Mouse (Mus musculus): ENCODE results near the gene Il2ra. TPM values are rescaled to one million over a fixed set of nuclear protein-coding genes. Genes with fewer than 3 reads are reported as not detected.

The Il2ra gene
- polyA plus RNA-seq, 1 experiment from 2014 or later = 0.23 TPM

- no peaks in the 10 kb centered on the region for H3K36me3 ChIP-seq (replicated peaks; ENCODE audit: insufficient read depth, low read length)
- WGBS (ENCODE audit: insufficient replicate concordance) = 11% methylated on average over 3 of the region's 3 CpGs
- no peak for ATAC-seq
- no peak overlapping the region for H3K27ac ChIP-seq (ENCODE audit: low read depth)
- H3K4me3 ChIP-seq (ENCODE audit: low read depth, low read length) = no peak overlapping the region
- no peak overlapping the region for H3K9ac ChIP-seq (replicated peaks)
- H3K27me3 ChIP-seq (ENCODE audit: insufficient read depth, low read length) = no peaks in the 10 kb centered on the region
- H3K9me3 ChIP-seq (ENCODE audit: low read length) = no peaks in the 10 kb centered on the region
- TF ChIP-seq CTCF (IDR thresholded peaks at IDR 0.05; ENCODE audit: low read depth) (peak; percentile 59), EP300 (IDR thresholded peaks at IDR 0.05; ENCODE audit: low read depth) (no peak)
- no peak for DNase-seq
- H3K4me1 ChIP-seq (ENCODE audit: insufficient read depth) = 0 out of 2 replicates have a peak, but pooled peaks cover under 1% of the 10 kb centered on the region
- H3K4me2 ChIP-seq (ENCODE audit: low read depth, low read length) = no peak overlapping the region
Measured at GRCm38 (mm10) chr2:11687436-11687835, 44.8 kb downstream of the Il2ra start.

GRCm38 (mm10) chr2:11690201-11690890, 47.7 kb downstream of the Il2ra start:
- Histone ChIP-seq H3K4me1 (ENCODE audit: insufficient read depth) (peaks cover 13% of the 10 kb centered on the region; the same call in 1 of the 2 replicates), H3K9me3 (ENCODE audit: low read length) (no peaks in the 10 kb centered on the region), H3K4me3 (ENCODE audit: low read depth, low read length) (no peak overlapping the region), H3K36me3 (replicated peaks; ENCODE audit: insufficient read depth, low read length) (no peaks in the 10 kb centered on the region), H3K9ac (replicated peaks) (no peak overlapping the region), H3K27ac (ENCODE audit: low read depth) (no peak overlapping the region), H3K27me3 (ENCODE audit: insufficient read depth, low read length) (no peaks in the 10 kb centered on the region), H3K4me2 (ENCODE audit: low read depth, low read length) (no peak overlapping the region)
- DNase-seq (no peak), ATAC-seq (no peak)
- 53% methylated on average over 8 of the region's 8 CpGs for WGBS (ENCODE audit: insufficient replicate concordance)
- TF ChIP-seq CTCF (IDR thresholded peaks at IDR 0.05; ENCODE audit: low read depth) (no peak), EP300 (IDR thresholded peaks at IDR 0.05; ENCODE audit: low read depth) (no peak)

- no peak overlapping the region for H3K4me2 ChIP-seq (ENCODE audit: low read depth, low read length)
- H3K4me1 ChIP-seq (ENCODE audit: insufficient read depth) = peaks cover 13% of the 10 kb centered on the region; the same call in 1 of the 2 replicates
- no peaks in the 10 kb centered on the region for H3K36me3 ChIP-seq (replicated peaks; ENCODE audit: insufficient read depth, low read length)
- 64% methylated on average over 4 of the region's 4 CpGs for WGBS (ENCODE audit: insufficient replicate concordance)
- no peak overlapping the region for H3K9ac ChIP-seq (replicated peaks)
- no peak for TF ChIP-seq CTCF (IDR thresholded peaks at IDR 0.05; ENCODE audit: low read depth)
- peak; percentile 52; the same call in 1 of the 2 replicates for TF ChIP-seq EP300 (IDR thresholded peaks at IDR 0.05; ENCODE audit: low read depth)
- no peak overlapping the region for H3K4me3 ChIP-seq (ENCODE audit: low read depth, low read length)
- DNase-seq (peak; percentile 36), ATAC-seq (peak; percentile 80)
- H3K9me3 ChIP-seq (ENCODE audit: low read length) = no peaks in the 10 kb centered on the region
- H3K27me3 ChIP-seq (ENCODE audit: insufficient read depth, low read length) = no peaks in the 10 kb centered on the region
- H3K27ac ChIP-seq (ENCODE audit: low read depth) = peak overlapping the region; percentile 92
Measured at GRCm38 (mm10) chr2:11693352-11693751, 50.7 kb downstream of the Il2ra start.

GRCm38 (mm10) chr2:11694104-11694503, 51.5 kb downstream of the Il2ra start:
- no peaks in the 10 kb centered on the region for H3K9me3 ChIP-seq (ENCODE audit: low read length)
- no peaks in the 10 kb centered on the region for H3K27me3 ChIP-seq (ENCODE audit: insufficient read depth, low read length)
- no peak overlapping the region for H3K4me2 ChIP-seq (ENCODE audit: low read depth, low read length)
- no peak overlapping the region for H3K9ac ChIP-seq (replicated peaks)
- peak; percentile 55 for DNase-seq
- H3K4me3 ChIP-seq (ENCODE audit: low read depth, low read length) = no peak overlapping the region
- WGBS (ENCODE audit: insufficient replicate concordance) = 66% methylated on average over 2 of the region's 2 CpGs
- H3K4me1 ChIP-seq (ENCODE audit: insufficient read depth) = peaks cover 13% of the 10 kb centered on the region; the same call in 1 of the 2 replicates
- TF ChIP-seq EP300 (IDR thresholded peaks at IDR 0.05; ENCODE audit: low read depth) (no peak), CTCF (IDR thresholded peaks at IDR 0.05; ENCODE audit: low read depth) (no peak)
- H3K27ac ChIP-seq (ENCODE audit: low read depth) = peak overlapping the region; percentile 92
- no peaks in the 10 kb centered on the region for H3K36me3 ChIP-seq (replicated peaks; ENCODE audit: insufficient read depth, low read length)
- peak; percentile 81 for ATAC-seq

DNA sequence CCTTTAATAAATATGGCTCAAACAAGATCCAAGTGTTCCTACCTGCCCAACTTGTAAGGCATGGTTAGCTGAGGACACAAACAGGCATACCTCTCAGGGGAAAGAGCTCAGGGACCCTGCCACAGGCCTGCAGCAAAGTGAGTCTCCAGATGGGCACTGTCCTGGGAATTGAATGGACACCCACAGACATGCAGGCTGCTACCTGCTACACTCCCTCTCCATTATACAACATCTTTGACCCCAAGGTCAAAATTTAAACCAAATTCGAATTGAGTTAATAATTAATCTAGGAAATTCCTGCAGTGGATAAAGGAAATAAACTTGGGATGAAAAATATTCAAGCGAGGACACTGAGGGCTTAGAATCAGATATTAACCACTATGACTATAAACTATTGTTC, 53.3 kb downstream of the Il2ra start:
- Histone ChIP-seq H3K36me3 (replicated peaks; ENCODE audit: insufficient read depth, low read length) (no peaks in the 10 kb centered on the region), H3K9me3 (ENCODE audit: low read length) (no peaks in the 10 kb centered on the region), H3K27me3 (ENCODE audit: insufficient read depth, low read length) (no peaks in the 10 kb centered on the region), H3K9ac (replicated peaks) (no peak overlapping the region), H3K4me2 (ENCODE audit: low read depth, low read length) (peak overlapping the region; percentile 35; the same call in 1 of the 2 replicates), H3K27ac (ENCODE audit: low read depth) (peak overlapping the region; percentile 92), H3K4me3 (ENCODE audit: low read depth, low read length) (no peak overlapping the region), H3K4me1 (ENCODE audit: insufficient read depth) (peaks cover 13% of the 10 kb centered on the region; the same call in 1 of the 2 replicates)
- DNase-seq (no peak), ATAC-seq (no peak)
- 37% methylated on average over 2 of the region's 2 CpGs for WGBS (ENCODE audit: insufficient replicate concordance)
- TF ChIP-seq CTCF (IDR thresholded peaks at IDR 0.05; ENCODE audit: low read depth) = no peak
- no peak for TF ChIP-seq EP300 (IDR thresholded peaks at IDR 0.05; ENCODE audit: low read depth)

GRCm38 (mm10) chr2:11698994-11699393, 56.4 kb downstream of the Il2ra start:
- Histone ChIP-seq H3K27ac (ENCODE audit: low read depth) (no peak overlapping the region), H3K27me3 (ENCODE audit: insufficient read depth, low read length) (no peaks in the 10 kb centered on the region), H3K9ac (replicated peaks) (no peak overlapping the region), H3K9me3 (ENCODE audit: low read length) (no peaks in the 10 kb centered on the region), H3K4me3 (ENCODE audit: low read depth, low read length) (no peak overlapping the region), H3K36me3 (replicated peaks; ENCODE audit: insufficient read depth, low read length) (no peaks in the 10 kb centered on the region), H3K4me2 (ENCODE audit: low read depth, low read length) (no peak overlapping the region), H3K4me1 (ENCODE audit: insufficient read depth) (peaks cover 8% of the 10 kb centered on the region; the same call in 1 of the 2 replicates)
- no peak for DNase-seq
- 55% methylated on average over 5 of the region's 5 CpGs for WGBS (ENCODE audit: insufficient replicate concordance)
- ATAC-seq = no peak
- no peak for TF ChIP-seq CTCF (IDR thresholded peaks at IDR 0.05; ENCODE audit: low read depth)
- TF ChIP-seq EP300 (IDR thresholded peaks at IDR 0.05; ENCODE audit: low read depth) = peak; percentile 16; the same call in 1 of the 2 replicates
